Mouse (Mus musculus): Measurements from ENCODE around the gene Amt.
A peak's percentile ranks its signal among the peaks of the same experiment; 100 is the strongest.
"Not testable (repeated sequence)": the region's sequence is repeated elsewhere in the genome, so short reads cannot be mapped to it uniquely, and the experiment has no call there.

Amt gene

DNA sequence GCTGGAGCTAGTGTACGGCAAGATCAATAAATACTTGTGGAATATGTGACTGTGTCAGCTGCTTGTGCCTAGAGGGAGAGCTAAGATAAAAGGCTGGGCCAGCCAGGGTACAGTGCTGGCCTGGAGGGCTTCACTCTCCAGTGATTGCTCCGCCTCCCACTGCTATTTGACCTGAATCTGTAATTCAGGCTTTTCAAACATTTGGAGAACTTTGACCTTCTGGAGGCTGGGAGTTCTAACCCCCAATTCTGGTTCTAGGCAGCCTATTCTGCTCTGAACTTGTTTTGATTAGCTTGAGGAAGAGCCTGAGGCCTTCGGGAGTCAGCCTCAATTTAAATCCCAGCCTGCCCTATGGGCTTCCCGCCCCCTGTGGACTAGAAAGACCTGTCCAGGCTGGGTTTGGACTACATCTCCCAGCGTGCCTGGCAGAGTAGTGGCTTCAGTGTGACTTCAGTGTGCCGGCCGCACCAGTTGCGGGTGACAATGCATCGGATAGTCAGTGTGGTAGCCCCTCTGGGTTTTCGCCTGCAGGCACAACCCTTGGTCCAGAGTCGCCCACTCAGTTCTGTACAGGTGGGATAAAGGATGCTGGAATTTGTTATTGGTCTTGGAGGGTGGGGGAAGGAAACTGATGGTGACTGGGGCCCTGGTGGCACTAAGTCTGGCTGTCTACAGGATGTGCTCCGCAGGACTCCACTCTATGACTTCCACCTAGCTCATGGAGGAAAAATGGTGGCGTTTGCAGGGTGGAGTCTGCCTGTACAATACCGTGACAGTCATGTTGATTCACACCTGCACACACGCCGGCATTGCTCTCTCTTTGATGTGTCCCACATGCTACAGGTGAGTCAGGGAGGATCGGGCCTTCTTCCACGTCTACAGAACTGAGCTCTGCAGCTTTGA lies at the start of gene Amt:
Gene Amt (plus strand): TSS at position 401 of the 903 bp plus-strand sequence.
- DNase-seq = no peak

DNA sequence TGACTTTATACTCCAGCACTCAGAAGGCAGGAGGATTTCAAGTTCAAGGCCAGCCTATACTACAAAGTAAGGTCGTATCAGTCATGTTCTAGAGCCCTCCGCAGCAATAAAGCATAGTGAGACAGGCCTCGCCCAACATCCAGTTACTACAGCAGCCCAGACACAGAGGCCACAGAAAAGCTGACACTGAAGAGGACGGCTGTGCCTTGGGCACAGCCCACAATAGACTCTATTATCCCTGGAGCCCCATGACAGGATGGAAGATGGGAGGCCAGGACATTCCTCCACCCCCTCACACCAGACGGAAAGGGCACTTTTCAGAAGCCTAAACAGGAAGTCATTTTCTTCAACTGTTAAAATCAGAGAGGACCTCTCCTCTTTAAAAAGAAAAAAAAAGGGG lies 47.7 kb upstream of the Amt start:
- DNase-seq = no peak

GRCm38 (mm10) chr9:108251877-108252276 lies 44.8 kb upstream of the Amt start:
- no peak for DNase-seq

DNA sequence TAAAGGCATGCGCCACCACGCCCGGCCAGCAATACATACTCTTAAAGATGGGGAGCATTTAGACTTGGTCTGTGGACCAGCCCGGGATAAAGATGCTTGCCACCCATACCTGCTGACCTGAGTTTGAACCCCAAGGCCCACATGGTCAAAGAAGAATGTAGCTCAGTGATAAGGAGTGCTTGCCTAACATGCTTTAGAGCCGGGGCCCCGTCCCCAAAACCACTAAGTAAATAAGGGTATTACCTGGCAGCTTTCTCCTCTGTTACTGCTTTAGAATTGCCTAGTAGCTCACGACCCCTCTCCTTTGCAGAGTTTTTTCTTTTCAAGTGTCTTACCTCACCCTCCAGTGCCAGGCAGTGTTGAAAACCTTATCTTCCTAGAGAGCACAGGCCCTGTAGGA lies 43.9 kb upstream of the Amt start:
- no peak for DNase-seq

DNA sequence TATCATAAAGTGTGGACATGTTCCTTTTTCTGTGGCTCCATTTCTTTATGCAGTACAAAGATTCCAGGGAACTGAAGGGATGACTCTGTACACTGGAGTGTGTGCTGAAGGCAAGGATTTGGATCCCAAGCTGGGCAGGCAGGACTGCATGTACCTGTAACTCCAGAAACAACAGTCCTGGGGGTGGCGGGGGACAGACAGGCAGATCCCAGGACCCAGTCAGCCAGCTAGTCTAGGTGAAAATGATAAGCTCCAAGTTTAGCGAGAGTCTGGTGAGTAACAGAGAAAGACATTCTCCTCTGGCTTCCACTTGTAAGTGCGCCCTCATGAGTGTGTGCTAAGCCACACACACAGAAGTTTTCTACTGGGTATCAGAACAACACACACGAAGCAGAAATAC lies 36.1 kb upstream of the Amt start:
- DNase-seq = no peak

DNA sequence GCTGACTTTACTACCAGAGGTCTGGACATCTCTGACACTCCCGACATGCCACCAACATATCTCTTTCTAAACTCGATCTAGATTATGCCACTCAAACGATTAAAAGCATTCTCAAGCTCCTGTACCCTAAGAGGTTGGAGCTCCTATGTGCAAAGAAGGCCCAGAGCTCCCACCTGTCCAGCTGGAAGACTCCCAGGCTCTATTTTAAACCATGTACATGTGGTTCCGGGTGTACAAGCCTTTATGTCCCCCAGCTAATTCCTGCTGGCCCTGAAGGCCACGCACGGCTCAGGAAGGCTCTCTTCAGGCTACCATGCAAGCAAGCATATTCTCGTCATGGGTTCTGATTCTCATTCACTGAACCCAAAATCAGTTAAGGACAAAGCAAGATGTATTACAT lies 34.8 kb upstream of the Amt start:
- no peak for DNase-seq

GRCm38 (mm10) chr9:108262494-108263049 lies 34.1 kb upstream of the Amt start:
- no peak for DNase-seq

DNA sequence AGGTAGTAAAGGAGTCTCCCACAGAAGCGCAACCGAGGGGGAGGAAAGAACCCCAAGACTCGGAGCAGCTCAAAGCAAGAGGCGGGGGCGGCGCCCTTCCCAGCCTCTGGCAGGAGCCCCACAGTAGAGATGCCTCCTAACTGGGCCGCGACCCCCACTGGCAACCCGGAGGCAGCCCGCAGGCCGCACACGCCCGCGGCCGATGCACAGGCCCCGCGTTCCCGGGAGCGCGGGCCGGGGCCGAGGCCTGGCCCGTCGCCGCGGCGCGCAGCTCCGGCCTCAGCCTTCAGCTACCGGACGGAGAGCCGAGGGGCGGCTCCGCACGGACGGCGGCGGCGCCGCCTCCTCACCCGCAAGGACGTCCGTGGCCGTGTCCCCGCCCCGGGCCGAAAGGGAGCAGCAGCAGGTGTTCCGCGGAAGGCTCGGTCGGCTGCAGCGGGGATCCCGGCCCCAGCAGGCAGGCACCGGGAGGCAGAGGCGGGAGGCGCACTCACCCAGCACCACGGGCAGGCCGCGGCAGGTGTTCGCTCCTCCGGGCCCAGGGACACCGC lies 33.4 kb upstream of the Amt start:
- no peak for DNase-seq

DNA sequence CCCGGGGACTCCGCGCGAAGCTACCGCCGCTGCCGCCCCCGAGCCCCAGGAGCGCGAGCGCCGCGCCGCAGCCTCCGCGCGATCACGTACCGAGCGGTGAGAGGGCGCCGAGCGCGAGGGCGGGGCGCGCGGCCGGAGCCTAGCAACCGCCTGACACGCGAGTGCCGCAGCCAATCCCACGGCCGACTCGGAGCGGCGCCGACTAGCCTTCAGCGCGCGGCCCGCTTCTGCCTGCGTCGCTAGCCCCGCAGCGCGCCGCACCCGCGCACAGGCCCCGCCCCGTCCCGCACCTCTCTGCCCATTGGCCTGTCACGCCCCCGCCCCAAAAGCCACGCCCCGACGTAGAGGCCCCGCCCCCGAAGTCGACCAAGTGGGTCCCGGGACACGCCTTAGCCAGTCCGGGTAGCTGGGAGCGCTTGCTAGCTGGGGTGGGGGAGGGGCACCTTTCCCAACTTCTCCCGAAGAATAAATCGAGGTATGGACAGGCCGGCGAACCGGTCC lies 32.9 kb upstream of the Amt start, which contains the start of gene Dag1:
Gene Dag1 (minus strand): TSS at position 269 of the 501 bp plus-strand sequence.
- DNase-seq = peak; percentile 99

DNA sequence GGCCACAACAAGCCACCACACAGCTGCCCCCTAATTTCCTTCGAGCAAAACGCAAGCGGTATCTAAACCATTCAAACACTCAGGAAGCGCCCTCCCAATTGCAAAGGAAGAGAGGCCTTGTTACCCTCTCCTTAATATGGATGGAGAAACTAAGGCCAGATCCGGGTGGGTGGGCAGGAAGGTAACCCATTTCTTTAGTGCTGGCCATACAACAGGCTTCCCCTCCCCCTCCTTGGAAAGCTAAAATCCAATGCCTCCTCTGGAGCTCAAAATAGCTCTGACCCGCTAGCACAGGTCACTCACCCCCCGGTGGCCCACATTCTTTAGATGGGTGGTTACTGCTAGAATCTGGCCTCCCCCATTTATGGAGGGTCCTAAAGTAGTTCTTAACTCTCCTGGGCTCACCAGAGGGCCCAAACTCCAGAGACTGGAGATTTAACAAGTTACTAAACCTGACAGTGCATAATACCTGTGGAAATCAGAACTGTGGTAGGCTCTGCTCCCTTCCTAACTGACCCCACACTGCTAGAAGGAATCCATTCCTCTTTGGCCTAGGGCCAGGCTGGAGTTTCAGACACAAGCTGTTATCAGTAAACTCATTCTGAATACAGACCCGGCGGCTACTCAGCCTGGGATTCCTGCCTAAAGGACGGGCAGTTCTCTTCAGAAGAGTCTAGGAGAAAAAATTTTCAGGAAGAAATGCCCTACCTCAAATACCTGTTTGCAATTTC lies 32.3 kb upstream of the Amt start:
- DNase-seq = no peak

GRCm38 (mm10) chr9:108266261-108266935 lies 30.3 kb upstream of the Amt start:
- DNase-seq = no peak

DNA sequence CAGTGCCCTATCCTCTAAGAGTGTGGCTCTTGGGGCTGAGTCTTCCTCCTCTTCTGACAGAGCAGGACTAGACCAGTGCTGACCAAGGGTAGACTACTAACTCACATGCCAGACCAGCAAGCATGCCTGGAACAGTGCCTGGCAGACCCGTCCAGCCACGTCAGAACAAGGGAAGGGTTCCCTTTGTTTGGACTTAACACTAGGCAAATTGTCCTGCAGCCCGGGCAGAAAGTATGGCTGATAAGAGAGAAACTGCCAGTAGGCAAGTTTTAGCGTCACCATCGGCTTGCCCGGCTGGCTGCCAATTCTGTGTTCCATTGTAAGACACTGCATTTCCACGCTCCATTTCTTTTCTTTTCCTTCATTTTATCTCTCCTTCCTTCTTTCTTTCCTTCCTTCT lies 29.0 kb upstream of the Amt start:
- no peak for DNase-seq

DNA sequence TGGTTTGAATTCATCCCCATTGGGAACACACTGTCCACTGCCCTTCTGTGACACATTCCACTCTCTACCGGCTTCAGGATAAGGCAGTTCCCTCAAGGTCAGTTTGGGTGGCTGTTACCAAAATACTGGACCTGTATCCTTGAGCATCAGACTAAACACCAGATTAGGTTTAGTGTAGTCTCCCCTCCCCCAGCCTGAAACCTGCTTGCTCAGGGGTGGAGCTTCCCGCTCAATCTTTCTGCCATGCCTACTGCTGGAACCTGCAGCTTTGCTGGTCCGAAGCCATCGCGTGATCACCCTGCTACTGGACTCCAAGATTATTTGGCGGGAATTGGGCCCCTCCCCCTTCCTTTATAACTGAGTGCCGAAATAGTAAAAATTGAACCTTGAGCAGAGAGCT lies 28.0 kb upstream of the Amt start:
- not testable (repeated sequence) for DNase-seq

- no peak for DNase-seq
Observed at GRCm38 (mm10) chr9:108271941-108272340, 24.7 kb upstream of the Amt start.

GRCm38 (mm10) chr9:108272691-108273090 lies 24.0 kb upstream of the Amt start:
- no peak for DNase-seq

DNA sequence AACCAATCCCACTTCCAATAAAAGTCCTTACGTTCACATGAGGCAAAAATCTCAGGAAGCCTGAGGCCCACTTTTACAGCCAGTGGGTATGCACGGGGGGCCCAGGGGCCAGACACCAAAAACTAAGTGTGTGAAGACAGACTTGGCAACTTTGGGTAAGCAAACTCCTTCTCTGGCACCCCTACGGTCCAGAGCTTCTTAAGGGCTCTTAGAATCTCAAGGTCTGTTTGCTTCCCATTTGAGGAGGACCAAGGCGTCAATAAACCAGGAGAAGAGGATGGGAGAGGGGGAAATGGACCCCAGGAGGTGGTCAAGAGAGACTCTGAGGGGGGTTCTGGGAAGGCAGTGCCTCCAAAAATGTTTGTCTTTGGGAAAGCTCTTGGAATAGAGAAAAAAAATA lies 23.2 kb upstream of the Amt start:
- no peak for DNase-seq

DNA sequence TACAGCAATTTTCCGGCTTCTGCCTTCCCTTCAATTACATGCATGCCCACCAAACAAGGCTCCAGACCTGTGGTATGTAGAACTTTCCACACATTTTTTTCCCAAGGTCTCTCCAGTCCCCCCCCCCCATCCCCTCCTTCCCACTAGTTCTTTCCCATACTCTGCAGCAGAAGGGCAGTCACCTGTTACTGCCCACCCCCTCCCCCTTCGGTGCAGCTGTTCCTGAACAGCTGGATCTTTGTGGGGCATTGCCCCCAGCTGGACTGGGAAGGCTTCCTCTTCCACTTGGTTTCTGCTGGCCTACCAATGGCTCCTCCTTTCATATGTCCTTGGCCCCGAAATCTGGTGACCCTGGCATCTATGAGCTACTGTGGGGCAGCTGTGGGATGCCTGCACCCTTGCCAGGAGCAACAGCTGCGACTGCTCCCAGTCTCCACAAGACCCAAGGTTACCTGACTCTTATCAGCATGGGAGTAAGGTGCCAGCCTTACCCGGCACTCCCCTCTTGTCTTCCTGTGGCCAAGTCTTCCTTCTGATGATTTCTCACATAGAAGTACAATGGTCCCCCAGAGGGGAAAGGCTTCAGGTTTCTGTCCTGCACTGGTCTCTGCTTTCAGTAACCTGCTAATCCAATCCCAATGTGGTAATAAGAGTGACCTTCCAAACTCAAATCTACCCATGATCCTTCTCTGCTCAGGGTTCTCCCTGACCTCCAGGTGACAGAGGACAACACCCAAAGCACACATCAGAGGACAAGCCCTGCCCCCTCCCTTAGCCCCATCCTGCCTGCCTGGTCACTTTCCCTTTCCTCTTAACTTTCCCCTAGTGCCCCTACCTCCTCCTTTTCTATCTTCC lies 21.9 kb upstream of the Amt start:
- DNase-seq = no peak

- no peak for DNase-seq
Observed at GRCm38 (mm10) chr9:108275331-108275659, 21.4 kb upstream of the Amt start.

DNA sequence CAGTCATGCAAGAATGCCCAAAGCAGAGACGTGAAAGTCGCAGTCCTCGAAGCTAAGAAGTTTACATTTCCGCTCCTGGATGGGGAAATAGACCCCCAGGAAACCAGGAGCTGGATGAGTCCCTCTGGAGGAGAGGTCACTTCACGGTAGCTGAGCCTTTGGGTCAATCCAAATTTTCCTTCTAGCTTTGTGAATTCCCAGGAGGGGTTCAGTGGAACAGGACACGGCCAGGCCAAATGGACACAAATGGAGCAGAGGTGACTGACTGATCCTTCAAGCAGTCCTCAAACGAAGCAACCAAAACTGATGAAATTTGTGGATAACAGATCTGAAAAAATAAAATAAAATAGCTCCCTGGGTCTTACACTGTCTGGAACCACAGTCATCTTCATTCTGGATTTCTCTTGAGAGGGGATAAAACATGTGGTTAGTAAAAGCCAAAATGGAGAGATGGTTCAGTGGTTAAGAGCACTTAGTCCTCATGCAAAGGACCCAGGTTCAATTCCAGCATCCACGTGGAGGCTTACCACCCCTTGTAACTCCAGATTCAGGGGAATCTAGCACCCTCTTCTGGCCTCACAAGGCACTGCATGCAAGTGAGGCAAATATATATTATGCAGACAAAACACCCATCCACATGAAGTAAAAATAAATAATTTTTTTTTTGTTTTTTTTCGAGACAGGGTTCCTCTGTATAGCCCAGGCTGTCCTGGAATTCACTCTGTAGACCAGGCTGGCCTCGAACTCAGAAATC lies 17.8 kb upstream of the Amt start:
- DNase-seq = no peak

- no peak for DNase-seq
Observed at GRCm38 (mm10) chr9:108280071-108280828, 16.4 kb upstream of the Amt start.

Data from right cerebral cortex, postnatal 25 days (tissue).